ENCODE assay signal across 8 mouse cellular contexts in the genomic region with DNA sequence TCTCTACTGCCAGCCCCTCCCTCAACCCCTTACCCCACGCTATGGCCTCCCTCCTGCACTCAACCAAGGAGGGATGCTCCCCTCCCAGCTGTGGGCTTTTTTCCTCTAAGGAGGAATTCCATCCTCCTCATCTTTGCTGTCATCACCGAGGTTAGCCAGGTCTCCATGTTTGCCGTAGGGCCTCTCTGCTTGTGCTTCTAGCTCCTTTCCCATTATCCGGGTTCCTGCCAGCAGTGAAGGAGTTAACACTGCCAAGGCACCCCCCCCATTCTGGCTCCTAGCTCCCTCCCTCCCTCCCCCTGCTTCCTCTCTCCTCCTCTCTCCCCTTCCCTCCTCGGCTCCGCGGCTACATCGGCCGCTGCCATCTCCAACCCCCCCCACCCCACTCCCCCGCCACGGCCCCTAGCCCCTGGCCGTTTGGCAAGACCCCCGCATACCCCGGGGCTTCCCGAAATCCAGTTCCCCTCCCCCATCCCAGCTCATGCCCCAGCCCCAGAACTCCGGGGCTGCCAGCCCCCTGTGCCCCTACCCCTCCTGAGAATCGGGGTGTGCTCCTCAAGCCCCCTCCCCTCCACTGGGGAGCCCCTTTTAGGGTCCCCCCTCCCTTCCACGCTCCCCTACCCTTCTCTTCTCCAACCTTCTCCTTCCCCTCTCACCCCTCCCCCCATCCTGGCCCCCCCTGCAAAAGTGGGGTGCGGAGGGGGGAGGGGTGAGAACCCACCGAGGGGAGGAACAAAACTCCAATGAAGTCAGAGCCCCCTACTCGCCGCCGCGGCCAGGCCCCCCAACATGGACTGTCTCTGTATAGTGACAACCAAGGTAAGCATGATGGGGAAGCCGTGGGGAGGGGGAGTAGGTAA. TPM values are rescaled to one million over a fixed set of nuclear protein-coding genes. Genes with fewer than 3 reads are reported as not detected.
A peak's percentile ranks its signal among the peaks of the same experiment; 100 is the strongest.
DNase-seq lines count a peak whose midpoint lies in the region; ATAC-seq lines count a peak whose summit lies in the region.

No protein-coding gene starts in this region.

- no peak for ATAC-seq in heart, embryonic 14.5 days (ENCODE audit: insufficient number of reproducible peaks, insufficient read depth, low FRiP score, low read depth)
- no peak for ATAC-seq in stomach, embryonic 14.5 days (ENCODE audit: insufficient number of reproducible peaks, insufficient read depth, low FRiP score, low read depth)

- no peaks in the 10 kb centered on the region for H3K27me3 ChIP-seq in heart, embryonic 14.5 days (ENCODE audit: control insufficient read depth, insufficient read depth, low read length)
- no peaks in the 10 kb centered on the region for H3K27me3 ChIP-seq in stomach, embryonic 14.5 days (ENCODE audit: control insufficient read depth, insufficient read depth, low read length)

- peak overlapping the region; percentile 83 for H3K9ac ChIP-seq in heart, embryonic 14.5 days (ENCODE audit: low read length)
- peak overlapping the region; percentile 67 for H3K9ac ChIP-seq in stomach, embryonic 14.5 days (replicated peaks; ENCODE audit: low read depth, low read length)

- peak; percentile 48 for DNase-seq in urinary bladder, postnatal 14 days (ENCODE audit: low spot score)
- no peak for DNase-seq in urinary bladder, adult 2 months (ENCODE audit: low spot score)
- DNase-seq in cerebellum, postnatal 36 days, result peak; percentile 77
- DNase-seq in layer of hippocampus, postnatal 14 days (ENCODE audit: low spot score in 2 of 2), result peak; percentile 72 to 77
- peak; percentile 35 for DNase-seq in lung, postnatal 36 days
- DNase-seq in urinary bladder, postnatal 36 days (ENCODE audit: low spot score in 2 of 2), result no peak

- H3K36me3 ChIP-seq in heart, embryonic 14.5 days (ENCODE audit: control insufficient read depth, insufficient read depth, low read length), result peaks cover 8% of the 10 kb centered on the region
- no peaks in the 10 kb centered on the region for H3K36me3 ChIP-seq in stomach, embryonic 14.5 days (ENCODE audit: control insufficient read depth, insufficient read depth, low read length)

- 3% methylated on average over 24 of the region's 25 CpGs for WGBS in heart, embryonic 14.5 days
- under 1% methylated on average over 21 of the region's 25 CpGs for WGBS in stomach, embryonic 14.5 days

- H3K4me2 ChIP-seq in heart, embryonic 14.5 days (ENCODE audit: low read length), result peak overlapping the region; percentile 71
- H3K4me2 ChIP-seq in stomach, embryonic 14.5 days (replicated peaks; ENCODE audit: low read depth, low read length), result peak overlapping the region; percentile 86

- H3K9me3 ChIP-seq in heart, embryonic 14.5 days (ENCODE audit: control insufficient read depth, low read length), result no peaks in the 10 kb centered on the region
- H3K9me3 ChIP-seq in stomach, embryonic 14.5 days (ENCODE audit: control insufficient read depth, low read depth, low read length), result no peaks in the 10 kb centered on the region

- peak overlapping the region; percentile 36 to 56 for H3K4me3 ChIP-seq in heart, embryonic 14.5 days (ENCODE audit: control insufficient read depth in 1 of 2, insufficient read depth in 1 of 2, low read depth in 1 of 2, low read length in 2 of 2)
- H3K4me3 ChIP-seq in stomach, embryonic 14.5 days (ENCODE audit: low read depth, low read length), result peak overlapping the region; percentile 62

- peak overlapping the region in 1 of 2 experiments; percentile 78; a peak in 2 of 4 replicates for H3K27ac ChIP-seq in heart, embryonic 14.5 days (replicated peaks in 1 of 2; ENCODE audit: control insufficient read depth in 1 of 2, insufficient read depth in 1 of 2, low read depth in 2 of 2, low read length in 2 of 2)
- peak overlapping the region; percentile 89 for H3K27ac ChIP-seq in stomach, embryonic 14.5 days (ENCODE audit: low read length)

- H3K4me1 ChIP-seq in heart, embryonic 14.5 days (ENCODE audit: control insufficient read depth in 2 of 2, insufficient read depth in 2 of 2, low read length in 2 of 2), result peaks cover 15 to 50% of the 10 kb centered on the region in 2 experiments
- peaks cover 41% of the 10 kb centered on the region for H3K4me1 ChIP-seq in stomach, embryonic 14.5 days (ENCODE audit: control insufficient read depth, insufficient read depth, low read length)

RNA-seq across cellular contexts. Expression of a gene that starts 1.6 kb away (rescaled TPM):
- polyA plus RNA-seq in urinary bladder, adult 2 months (2012; rRNA removed), result 28.0 and 31.9 TPM in 2 replicates
- 3.4 and 6.0 TPM in 2 replicates for polyA plus RNA-seq in heart, embryonic 14.5 days (2014; fragmentation: Nextera tagmentation; extraction: Ambion mirVana)
- total RNA-seq in layer of hippocampus, postnatal 14 days (2021), result 100 to 1,000 TPM; 845 to 900 TPM
- 12.4 and 13.8 TPM in 2 replicates for polyA plus RNA-seq in stomach, embryonic 14.5 days (2014; fragmentation: Nextera tagmentation; extraction: Ambion mirVana)

RNA-seq across cellular contexts. Expression of a gene that starts 3.1 kb away (rescaled TPM):
- polyA plus RNA-seq in urinary bladder, adult 2 months (2012; rRNA removed), result 95.7 and 100 TPM in 2 replicates
- 185 and 198 TPM in 2 replicates for polyA plus RNA-seq in heart, embryonic 14.5 days (2014; fragmentation: Nextera tagmentation; extraction: Ambion mirVana)
- total RNA-seq in layer of hippocampus, postnatal 14 days (2021), result 10 to 100 TPM; 62.3 to 69.2 TPM
- 61.3 and 62.7 TPM in 2 replicates for polyA plus RNA-seq in stomach, embryonic 14.5 days (2014; fragmentation: Nextera tagmentation; extraction: Ambion mirVana)

RNA-seq across cellular contexts. Expression of a gene that starts 18.0 kb away (rescaled TPM):
- 11.9 and 16.7 TPM in 2 replicates for polyA plus RNA-seq in urinary bladder, adult 2 months (2012; rRNA removed)
- polyA plus RNA-seq in heart, embryonic 14.5 days (2014; fragmentation: Nextera tagmentation; extraction: Ambion mirVana), result 15.0 and 16.6 TPM in 2 replicates
- total RNA-seq in layer of hippocampus, postnatal 14 days (2021), result 10 to 100 TPM; 29.3 to 29.7 TPM
- polyA plus RNA-seq in stomach, embryonic 14.5 days (2014; fragmentation: Nextera tagmentation; extraction: Ambion mirVana), result 29.0 and 29.9 TPM in 2 replicates

RNA-seq across cellular contexts. Expression of a gene that starts 22.8 kb away (rescaled TPM):
- polyA plus RNA-seq in urinary bladder, adult 2 months (2012; rRNA removed), result 35.8 and 36.4 TPM in 2 replicates
- 22.2 and 27.5 TPM in 2 replicates for polyA plus RNA-seq in heart, embryonic 14.5 days (2014; fragmentation: Nextera tagmentation; extraction: Ambion mirVana)
- total RNA-seq in layer of hippocampus, postnatal 14 days (2021), result 10 to 100 TPM; 38.0 to 40.0 TPM
- polyA plus RNA-seq in stomach, embryonic 14.5 days (2014; fragmentation: Nextera tagmentation; extraction: Ambion mirVana), result 40.2 and 47.9 TPM in 2 replicates

RNA-seq across cellular contexts. Expression of a gene that starts 27.4 kb away (rescaled TPM):
- polyA plus RNA-seq in urinary bladder, adult 2 months (2012; rRNA removed), result 374 and 440 TPM in 2 replicates
- 454 and 540 TPM in 2 replicates for polyA plus RNA-seq in heart, embryonic 14.5 days (2014; fragmentation: Nextera tagmentation; extraction: Ambion mirVana)
- total RNA-seq in layer of hippocampus, postnatal 14 days (2021), result 100 to 1,000 TPM; 221 to 251 TPM
- 496 and 523 TPM in 2 replicates for polyA plus RNA-seq in stomach, embryonic 14.5 days (2014; fragmentation: Nextera tagmentation; extraction: Ambion mirVana)

Comparison
In these comparisons a context has a peak if more than half of its experiments do, and no peak if none do; other contexts are left out.
1. DNase-seq: peak in urinary bladder, postnatal 14 days (single experiment), cerebellum, postnatal 36 days (2 of 2), layer of hippocampus, postnatal 14 days (2 of 2) and lung, postnatal 36 days (single experiment); none in urinary bladder, adult 2 months (single experiment) and urinary bladder, postnatal 36 days (0 of 2).